Mouse (Mus musculus) right cerebral cortex, adult 18-20 months (tissue): ENCODE results near the gene Igf1r.
A peak's percentile ranks its signal among the peaks of the same experiment; 100 is the strongest.

Experiments used
- DNase-seq: peaks from one replicate; pipeline ENCODE4 v3.0.0; 2022; ENCODE audit warnings: mixed read lengths

Gene Igf1r

DNA sequence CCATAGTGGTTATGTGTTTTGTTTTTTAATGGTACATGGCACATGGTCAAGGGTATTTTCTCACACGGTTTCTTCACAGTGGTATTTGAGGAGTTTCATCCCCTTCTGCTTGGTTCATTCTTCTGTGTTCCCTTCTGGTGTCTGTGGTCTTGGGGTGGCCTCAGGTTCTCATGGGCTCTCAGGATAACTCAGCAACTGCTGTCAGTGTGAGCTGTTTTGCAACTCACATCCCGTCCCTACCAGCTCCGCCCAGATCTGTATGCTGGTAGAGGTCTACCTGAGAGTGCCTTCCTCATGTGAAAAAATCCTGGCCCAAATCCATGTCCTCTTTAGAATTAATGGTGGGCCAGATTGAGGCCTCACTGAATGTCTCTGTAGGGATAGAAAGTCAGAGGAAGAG, 104.4 kb downstream of the Igf1r start:
- DNase-seq, result no peak

DNA sequence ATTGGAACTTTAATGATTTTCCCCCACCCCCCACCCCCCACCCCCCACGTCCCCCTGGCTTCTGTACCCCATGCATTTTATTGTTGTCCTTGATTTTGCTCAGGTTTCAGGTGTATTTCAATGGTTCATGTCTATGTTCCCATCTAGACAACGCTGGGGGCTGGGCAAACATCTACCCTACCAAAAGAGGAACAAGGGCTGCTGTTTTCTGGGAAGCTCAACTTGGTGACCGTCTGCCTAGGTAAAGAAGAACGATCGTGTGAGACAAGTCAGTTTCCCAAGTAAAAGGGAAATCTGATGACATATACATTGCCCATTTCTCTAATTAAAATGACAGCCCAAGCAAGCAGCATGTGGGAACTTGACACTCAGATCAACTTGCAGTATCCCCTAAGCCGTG, 107.1 kb downstream of the Igf1r start:
- DNase-seq, result no peak

DNA sequence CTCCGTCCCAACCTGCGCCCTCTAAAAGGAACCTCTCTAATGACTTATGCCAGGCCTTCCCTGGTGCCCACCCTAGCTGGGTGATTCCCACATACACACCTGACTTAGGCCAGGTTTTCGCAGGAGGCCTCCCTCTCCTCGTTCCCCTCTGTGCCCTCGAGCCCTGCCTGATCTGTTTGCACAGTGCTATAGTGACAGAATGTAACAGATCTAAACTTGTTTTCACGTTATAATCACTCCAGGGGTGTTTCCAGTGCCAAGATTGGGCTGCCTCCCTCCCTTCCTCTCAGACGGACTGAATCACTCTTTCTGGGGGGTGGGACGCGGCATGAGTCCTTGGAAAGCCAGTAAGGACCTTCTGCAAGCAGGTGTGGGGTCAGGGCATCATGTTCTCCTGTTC, 108.8 kb downstream of the Igf1r start:
- DNase-seq, result no peak

DNA sequence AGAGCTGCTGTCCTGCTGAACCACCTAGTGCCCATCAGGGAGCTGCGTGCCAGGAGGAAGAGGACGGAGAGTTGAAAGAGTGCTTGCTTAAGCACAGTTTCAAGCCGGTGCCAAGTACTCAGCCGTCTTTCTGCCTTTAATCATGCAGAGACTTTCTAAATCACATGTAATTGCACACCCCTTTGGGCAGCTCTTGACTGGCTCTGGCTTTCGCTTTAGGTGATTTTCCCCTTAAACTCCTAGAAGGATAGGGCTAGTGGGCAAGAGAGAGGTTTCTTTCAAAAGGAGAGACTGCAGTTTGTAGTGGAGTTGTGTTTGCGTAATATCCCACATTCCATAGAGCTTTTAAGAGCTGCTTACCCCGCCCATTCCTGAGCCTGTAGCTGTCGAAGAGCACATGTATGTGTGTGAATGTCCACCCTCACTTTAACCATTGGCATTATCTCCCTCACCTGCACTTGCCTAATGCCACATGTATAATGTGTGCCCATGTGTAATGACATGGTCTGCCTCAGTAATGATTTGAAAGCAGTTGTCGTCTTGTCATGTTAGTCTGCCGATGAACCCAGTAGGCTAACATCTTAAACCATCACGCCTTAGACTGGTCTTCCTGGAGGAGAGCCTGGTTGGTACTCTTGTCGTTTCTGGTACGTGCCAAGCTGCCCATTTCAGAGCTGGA, 109.7 kb downstream of the Igf1r start:
- DNase-seq, result no peak

DNA sequence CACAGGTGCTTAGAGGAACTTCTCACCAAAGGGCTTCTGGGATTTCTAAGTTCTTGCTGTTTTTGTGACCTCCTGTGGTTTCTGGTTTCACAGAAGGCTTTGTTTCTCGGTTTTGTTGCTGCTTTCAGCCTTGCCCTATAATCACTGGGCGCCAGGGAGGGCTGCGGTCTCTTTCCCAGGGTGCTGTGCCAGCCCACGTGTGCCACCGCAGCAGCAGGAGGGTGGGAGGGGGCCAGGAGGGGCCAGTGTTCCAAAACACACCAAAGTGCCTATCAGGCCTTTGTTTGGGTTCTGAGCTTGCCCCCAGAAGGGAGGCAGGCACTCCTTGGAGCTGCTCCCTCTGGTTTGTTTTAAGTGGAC, 110.2 kb downstream of the Igf1r start:
- no peak for DNase-seq

DNA sequence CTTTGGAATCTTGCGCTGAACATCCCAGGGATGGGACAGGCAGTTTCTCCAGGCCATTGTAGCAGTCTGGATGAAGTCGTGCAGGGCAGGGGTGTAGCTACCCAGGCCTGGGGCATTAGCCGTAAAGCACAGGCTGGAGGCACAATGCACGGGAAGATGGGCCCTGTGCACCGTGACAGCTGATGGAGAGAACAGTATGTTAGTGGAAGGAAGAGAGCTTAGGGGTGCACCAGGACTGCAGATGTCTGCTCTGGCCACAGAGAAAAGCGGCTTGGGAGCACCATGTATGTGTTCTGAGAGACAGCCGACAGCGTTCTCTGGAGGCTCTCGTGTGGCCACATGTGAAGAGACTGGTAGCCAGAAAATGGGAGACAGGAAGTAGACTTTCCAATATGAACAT, 111.1 kb downstream of the Igf1r start:
- no peak for DNase-seq

DNA sequence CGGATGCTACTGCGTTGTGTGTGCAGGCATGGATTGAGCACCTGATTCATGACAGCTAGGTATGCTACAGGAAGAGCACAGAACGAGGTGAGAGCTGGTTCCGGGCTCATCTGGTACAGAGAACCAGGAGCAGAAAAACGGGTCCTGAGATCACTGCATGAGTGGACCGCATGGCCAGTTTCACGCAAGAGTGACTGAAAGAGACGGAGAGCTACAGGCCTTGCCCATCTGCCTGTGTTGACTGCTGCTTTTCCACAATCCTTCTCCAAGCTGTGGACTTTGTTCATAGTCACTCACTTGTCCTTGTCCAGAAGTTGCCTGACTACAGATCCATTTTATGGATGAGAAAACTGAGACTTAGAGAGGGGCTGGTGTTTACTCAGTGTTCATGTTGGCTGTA, 111.5 kb downstream of the Igf1r start:
- DNase-seq, result no peak

DNA sequence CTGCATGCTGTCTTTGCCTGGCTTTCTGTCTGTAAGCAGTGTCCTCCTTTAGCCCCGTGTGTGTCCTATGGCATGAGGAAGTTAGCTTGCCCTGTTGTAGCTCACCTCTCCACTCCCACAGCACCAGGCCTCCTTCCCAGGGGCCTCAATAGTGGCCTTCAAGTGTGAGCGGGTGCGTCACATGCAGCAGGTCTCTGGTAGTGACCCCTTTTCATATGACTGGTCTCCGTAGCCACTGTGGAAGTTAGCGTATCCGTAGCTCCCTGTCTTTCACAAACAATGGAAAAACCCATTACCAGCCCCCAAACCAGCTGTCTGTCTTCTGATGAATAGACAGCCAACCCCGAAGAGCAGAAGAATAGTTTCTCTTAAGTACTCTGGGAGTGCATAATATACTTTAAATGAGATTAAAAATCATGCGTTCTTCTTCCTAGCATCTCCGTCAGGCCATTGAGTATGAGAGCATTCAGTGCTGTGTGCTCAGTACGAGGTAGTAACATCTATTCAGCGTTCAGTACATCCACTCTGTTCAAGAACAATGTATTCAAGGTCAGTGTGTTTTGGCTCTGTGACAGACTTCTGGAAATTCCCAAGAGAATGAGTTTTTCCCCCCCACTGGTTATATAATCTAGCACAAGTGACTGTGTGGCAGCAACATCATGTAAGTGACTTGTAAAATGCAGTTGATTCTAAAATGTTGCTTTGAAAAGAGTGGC, 112.2 kb downstream of the Igf1r start:
- peak; percentile 43 for DNase-seq

DNA sequence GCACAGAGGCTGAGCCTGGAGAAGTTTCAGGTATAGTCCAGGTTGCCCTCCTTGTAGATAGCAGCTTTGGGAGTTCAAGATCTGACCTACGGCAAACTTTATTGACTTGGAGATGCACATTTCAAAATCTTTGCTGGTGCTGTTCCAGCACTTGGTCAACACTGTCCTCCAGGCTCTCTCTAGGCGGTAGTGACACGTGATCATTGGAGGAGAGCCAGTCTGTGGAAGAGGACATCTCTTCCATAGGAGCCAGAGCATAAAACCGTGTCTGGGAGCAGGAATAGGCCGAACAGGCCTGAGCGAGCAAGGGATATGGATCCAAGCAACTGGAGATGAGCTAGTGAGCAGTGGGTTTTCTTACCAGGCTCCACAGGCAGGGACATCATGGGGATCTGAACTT, 113.3 kb downstream of the Igf1r start:
- DNase-seq, result no peak

DNA sequence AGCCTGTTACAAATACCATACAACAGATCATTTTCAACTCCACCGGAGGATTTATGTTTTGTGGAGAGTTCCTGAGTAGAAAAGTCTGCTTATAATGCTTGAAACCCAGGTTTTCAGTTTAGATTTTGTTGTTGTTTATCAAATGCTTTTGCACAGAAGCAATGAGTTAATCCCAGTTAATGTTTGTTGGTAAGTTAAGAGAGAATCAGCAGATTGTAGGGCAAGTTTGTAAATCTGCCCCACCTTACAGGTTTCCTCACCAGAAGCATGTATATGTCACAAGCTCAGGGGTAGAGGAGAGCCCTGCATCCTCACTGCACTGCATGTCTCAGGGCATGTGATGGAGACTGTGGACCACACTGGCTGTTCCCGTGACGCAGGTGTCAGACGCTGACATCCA, 114.7 kb downstream of the Igf1r start:
- no peak for DNase-seq

DNA sequence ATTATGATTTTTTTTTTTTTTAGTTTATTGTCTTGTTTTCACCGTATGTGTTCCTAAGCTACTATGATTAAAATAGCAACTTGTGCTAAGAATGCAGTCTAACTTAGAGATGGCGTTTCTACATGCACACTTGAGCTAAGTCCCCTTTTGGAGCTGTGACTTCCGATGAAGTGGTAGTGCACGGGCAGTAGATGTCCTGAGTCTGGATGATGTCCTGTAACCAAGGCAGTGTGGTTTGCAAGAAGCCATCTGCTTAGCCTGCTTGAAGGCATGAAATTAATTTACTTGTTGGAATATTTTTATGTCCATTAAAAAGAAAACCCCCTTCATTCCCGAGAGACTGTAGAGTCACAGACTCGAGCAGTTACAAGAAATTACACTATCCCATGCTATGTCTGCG, 116.7 kb downstream of the Igf1r start:
- no peak for DNase-seq

DNA sequence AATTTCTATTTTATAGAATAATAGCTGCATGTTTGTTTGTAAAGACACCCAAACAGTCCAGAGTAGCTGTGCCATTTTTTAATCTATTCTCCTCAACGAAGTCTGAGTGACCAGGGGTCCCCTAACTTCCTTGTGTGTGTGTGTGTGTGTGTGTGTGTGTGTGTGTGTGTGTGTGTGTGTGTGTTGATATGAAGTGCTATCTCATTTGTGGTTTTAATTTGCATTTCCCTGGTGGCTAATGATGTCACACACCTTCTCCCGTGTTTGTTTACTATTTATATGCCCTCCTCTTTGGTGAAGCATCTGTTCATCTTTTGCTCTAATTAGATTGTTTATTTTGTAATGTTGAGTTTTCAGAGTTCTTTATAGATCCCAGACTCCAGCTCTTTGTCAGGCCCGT, 117.4 kb downstream of the Igf1r start:
- DNase-seq, result no peak

DNA sequence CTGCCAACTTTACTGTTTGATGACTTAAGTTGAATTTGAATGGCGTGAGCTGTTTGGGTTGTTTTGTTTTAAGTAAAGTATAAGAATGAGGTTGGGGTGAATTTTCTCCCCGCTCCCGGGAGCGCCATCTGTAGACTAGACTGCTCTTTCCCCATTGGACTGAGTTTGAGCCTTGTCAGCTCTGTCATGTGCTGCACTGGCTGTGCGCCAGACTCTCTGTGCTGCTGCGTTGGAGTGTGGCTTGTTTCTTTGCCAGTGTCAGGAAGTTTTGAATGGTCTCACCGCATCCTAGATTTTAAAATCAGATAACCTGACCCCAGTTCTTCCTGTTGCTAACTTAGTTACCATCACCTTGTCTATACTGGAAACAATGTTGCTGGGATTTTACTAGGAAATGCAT, 118.0 kb downstream of the Igf1r start:
- DNase-seq, result peak; percentile 63

DNA sequence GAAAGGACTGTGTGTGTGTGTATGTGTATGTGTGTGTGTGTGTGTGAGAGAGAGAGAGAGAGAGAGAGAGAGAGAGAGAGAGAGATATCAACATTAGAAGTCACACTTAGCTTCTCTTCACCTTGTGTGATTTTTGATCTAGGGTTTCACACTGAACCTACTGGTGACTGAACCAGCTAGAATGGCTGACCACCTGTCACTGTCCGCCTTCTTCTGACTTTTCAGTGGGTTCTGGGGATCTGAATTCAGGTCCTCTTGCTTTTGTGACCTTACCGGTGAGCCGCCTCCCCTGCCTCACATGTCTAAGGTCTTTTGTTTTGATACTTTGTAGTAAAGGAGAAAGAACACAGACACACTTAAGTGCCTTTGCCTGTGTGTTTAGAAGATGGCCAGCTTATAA, 118.4 kb downstream of the Igf1r start:
- no peak for DNase-seq

DNA sequence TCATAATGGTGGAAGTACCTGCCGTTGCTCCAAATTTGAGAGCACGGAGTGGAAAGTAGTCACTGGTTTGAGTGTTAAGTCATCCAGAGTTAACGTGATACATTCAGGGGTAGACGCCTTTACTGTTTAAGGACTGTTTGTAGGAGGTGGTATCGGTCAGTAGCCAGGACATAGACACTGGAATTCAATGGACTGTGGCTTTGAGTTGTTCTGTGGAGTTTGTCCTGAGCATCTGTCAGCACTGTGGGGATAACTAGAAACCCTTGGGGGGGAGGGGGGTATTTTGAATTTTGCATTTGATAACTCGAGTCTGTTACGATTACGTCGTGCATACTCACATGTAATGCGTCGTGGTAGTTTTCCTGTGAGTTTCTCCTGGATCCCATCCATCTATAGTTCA, 119.1 kb downstream of the Igf1r start:
- no peak for DNase-seq

DNA sequence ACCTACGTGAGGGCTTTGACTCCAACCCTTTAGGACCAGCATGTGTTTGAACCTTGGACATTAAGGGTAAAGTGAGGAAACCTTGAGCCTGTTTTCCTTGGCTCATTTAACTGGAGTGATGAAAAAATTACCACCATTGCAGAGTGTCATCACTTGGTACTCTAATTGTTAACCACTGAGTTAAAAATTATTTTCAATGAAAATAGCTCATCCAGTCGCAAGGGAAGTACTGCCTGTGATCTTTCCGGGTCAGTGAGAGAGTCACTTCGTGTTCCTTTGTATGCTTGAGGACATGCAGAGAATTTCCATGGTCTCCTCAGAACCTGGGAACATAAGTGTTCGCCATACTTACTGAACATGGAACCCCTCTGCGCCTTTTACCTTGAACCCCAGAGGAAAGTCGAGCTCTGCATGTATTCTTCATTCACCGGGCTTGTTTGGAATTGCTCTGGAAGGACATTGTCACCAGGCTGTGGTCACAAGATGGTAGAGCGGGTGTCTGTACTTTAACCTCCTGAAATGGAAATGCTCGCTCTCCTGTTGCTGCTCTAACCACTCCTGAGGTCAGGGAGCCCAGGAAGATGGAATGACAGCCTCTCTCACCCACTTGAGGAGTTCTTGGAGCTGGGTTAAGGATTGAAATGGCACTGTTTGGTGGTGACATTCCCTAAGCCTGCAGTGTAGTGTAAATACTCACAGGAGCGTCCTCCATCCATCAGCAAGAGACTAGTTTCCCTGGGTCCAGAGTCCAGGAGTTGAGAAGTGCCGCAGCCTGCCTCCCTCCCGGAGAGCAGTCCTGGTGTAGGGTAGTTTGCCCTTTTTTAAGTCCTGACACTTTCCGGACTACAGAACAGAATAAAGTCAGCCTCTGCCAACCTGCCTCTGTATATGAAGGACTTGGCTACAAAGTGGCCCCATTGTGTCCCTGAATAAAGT, 120.2 kb downstream of the Igf1r start:
- no peak for DNase-seq

DNA sequence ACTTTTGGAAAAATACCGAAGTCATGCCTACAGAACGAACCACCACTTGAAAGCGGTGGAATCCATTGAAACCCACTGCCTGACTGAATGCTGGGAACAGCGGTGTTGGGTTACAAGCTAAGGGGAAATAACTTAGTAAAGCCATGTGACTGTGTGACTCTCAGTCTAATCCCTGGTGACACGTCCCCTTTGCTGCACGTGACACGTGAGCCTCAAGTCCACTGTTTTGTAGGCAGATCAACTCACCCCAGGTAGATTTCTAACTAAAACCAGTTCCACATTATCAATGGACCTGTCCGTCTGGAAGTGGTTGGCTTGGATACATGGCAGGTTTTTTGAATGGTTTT, 120.8 kb downstream of the Igf1r start:
- no peak for DNase-seq

DNA sequence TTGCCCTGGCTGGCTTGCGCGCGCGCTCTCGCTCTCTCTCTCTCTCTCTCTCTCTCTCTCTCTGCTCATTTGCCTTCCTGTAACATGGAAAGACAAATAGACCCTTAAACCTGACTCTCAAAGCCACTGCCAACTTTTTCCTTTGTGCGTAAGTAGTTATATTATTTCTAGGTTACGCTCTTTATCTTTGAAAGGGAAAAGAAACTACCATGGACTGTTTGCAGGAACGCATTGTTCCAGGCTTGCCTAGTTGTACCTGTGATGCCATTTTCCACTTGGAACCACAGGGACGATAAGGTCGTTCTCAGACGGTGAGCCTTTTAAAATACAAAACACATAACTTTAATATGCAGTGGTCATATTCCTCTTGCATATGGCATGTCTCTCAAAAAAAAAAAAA, 122.1 kb downstream of the Igf1r start:
- no peak for DNase-seq

DNA sequence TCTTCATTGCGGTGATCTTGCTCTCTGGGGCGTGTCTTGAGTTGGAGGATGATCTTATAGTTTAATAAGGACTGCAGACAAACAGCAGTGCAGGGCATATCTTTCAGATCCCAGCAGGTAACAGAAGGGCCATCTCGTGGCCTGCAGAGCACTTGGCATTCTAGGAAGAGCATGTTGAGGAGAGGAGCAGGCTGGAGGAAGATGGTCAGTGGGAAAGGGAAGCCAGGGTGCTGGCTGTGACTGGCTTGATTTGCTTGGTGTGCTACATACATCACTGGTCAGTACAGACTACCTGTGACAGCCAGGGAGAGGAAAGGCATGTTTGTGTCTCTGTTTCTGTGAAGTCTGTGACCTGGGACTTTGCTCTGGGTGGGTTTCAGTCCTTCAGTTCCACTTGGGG, 122.8 kb downstream of the Igf1r start:
- DNase-seq, result no peak

DNA sequence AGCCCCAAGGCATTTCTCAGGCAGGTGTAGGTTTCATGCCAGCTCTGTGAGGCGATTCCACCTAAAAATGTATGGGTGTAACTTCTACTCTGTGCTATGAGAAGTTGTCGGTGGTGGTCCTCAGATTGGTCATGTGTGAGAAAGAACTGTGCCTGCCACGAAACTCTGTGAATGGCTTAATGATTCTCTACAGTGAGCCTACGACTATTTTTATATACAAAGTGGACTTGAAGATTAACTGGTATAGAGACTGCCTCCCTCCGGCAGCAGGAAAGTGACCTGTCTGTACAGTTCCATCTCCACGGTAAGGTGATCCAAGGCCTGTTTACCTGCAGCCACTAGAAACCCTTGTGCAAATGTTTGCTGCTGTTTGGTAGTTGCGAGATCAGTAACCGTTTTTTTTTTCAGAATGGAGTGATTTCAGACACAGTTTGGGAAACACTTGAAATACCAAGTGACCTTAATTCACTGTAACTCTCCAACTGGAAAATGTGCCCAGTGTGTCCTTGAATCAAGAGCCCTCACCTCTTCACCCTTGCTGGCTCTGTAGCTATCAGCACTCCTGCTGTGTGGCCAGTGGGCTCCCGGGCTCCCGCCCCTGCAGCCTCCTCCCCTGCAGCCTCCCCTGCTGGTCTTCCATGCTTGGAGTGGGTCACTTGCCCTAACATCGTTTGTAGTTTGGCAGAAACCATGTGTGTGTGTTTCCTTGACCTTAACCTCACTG, 127.7 kb downstream of the Igf1r start:
- DNase-seq, result no peak

DNA sequence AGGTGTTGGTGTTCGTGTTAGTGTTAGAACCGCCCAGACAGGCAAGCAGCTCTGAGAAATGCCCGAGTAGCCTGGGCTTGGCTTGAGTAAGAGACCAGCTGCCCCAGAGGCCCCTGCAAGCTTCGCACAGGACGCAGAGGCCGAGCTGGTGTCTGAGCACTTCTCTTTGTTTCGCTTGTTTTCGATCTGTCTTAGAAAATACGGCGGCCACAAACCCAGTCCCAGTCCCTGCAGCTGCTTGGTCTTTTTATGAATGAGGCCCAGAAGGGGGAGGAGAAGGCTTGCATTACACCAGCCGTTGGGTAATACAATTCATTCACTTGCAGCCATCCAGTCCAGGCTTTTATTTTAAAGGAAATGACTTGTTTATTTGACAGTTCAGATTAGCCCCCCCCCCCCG, 132.7 kb downstream of the Igf1r start:
- peak; percentile 52 for DNase-seq

DNA sequence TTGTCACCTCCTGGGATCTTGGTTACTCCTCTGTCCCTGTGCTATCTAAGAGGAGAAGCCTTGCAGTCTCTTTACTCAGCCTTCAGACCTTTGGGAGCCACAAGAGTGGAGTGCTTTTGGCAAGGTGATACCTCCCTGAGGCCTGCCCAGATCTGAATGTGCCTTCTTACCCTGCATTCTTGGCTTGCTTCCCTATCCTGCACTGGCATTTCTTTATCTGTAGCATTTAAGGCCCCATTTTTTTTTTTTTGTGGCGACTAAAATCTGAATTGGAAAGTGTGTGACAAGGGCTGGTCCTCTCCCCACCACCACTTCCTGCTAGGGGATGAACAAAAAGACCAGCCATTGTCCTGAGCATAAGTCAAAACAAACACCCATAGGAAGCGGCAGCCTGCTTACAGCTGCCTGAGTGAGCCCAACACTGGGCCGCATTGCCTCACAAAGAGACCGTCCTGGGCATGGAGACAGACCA, 133.3 kb downstream of the Igf1r start:
- DNase-seq, result no peak

DNA sequence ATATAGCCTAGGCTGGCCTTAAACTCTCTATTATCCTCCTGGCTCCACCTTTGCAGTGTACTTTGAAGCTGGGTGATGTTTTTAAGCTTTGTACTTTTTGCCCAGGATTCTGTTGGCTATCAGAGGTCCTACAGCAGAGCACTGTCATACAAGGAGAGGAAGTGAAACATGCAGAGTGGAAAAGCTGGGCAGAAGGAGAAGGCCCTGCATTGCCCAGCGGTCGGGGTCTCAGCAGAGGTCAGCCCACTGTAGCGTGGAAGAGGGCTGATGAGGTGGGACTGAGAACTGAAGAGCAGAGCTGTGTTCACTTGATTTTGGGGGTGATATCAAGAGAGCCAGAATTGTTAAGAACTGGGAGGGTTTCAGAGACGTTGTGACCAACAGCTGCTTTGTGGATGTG, 134.9 kb downstream of the Igf1r start:
- DNase-seq, result no peak
